Mouse (Mus musculus) megakaryocyte, embryonic 14.5 days (primary cell): ENCODE data around the gene Amn1. TPM values are rescaled to one million over a fixed set of nuclear protein-coding genes. Genes with fewer than 3 reads are reported as not detected.
A peak's percentile ranks its signal among the peaks of the same experiment; 100 is the strongest.
"Not testable (repeated sequence)": the region's sequence is repeated elsewhere in the genome, so short reads cannot be mapped to it uniquely, and the experiment has no call there.

Experiments used
- H3K27me3 ChIP-seq: replicated peaks from 2 replicates; pipeline ENCODE3; 2012; ENCODE audit warnings: inconsistent platforms
- H3K36me3 ChIP-seq: replicated peaks from 2 replicates; pipeline ENCODE3; 2012; ENCODE audit warnings: low read length, inconsistent platforms, mixed read lengths
- H3K4me1 ChIP-seq: 2 replicates; pipeline ENCODE4 v1.6.1; 2012; ENCODE audit warnings: inconsistent platforms
- H3K4me3 ChIP-seq: replicated peaks from 2 replicates; pipeline ENCODE3; 2012; ENCODE audit warnings: moderate library complexity, mild to moderate bottlenecking, inconsistent platforms
- H3K9me3 ChIP-seq: 2 replicates; pipeline ENCODE4 v1.6.1; 2012; ENCODE audit warnings: inconsistent platforms
- FLI1 ChIP-seq: IDR thresholded peaks from 2 replicates; pipeline ENCODE4 v1.6.1; 2012; ENCODE audit warnings: low read length, inconsistent platforms, mixed read lengths
- GATA1 ChIP-seq: IDR thresholded peaks from 3 replicates; pipeline ENCODE4 v1.6.1; 2012; ENCODE audit warnings: mixed read lengths, low read length, inconsistent platforms, borderline replicate concordance
- polyA plus RNA-seq: library from polyadenylated mRNA; stranded (reverse); fragments of >175 nt; gene quantifications from 2 replicates; pipeline ENCODE4 v1.2.3, GENCODE M21; 2012; ENCODE audit warnings: low replicate concordance; ENCODE audit not compliant: insufficient read depth

The Amn1 gene
- polyA plus RNA-seq, 1 experiment = 1.6 TPM

DNA sequence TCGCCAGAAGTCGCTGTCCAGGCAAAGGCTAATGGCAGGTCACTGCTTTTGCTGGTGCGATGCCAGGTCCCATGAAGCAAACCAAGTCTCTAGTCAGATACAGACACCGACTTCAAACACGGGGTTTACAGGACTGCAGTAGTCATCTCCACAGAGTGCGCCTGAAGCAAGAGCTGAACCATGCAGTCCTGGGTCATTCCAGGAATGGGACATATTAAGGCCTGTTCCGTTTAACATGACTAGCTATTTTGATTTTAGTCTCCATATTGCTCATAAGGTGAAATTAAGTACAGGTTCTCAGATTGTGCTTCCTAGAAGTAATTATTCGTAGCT, 379 bp upstream of the Amn1 start:
- TF ChIP-seq FLI1 (no peak), GATA1 (no peak)
- peaks cover 55% of the 10 kb centered on the region for H3K4me1 ChIP-seq
- H3K4me3 ChIP-seq = peak overlapping the region; percentile 95
- peaks cover 30% of the 10 kb centered on the region for H3K36me3 ChIP-seq
- peaks cover 8% of the 10 kb centered on the region; the same call in 1 of the 2 replicates for H3K9me3 ChIP-seq
- no peaks in the 10 kb centered on the region for H3K27me3 ChIP-seq

DNA sequence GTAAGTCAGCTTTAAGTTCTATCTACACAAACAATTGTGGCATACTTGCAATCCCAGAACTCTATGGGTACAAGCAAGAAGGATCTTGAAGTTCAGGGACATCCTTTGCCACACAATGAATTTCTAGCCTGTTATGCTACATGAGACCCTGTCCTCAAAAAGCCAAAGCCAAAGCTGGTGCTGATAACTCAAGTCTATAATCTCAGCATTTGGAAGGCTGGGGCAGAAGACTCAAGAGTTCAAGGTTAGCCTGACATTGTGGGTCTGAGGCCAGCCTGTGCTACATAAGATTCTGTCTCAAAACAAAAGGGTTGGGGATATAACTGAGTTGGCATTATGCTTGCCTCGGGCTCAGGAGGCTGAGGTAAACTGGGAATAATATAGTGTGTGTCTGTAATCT, 1.1 kb downstream of the Amn1 start:
- peaks cover 40% of the 10 kb centered on the region for H3K36me3 ChIP-seq
- no peaks in the 10 kb centered on the region for H3K27me3 ChIP-seq
- peak overlapping the region; percentile 95 for H3K4me3 ChIP-seq
- H3K9me3 ChIP-seq = peaks cover 7% of the 10 kb centered on the region; the same call in 1 of the 2 replicates
- peaks cover 46% of the 10 kb centered on the region for H3K4me1 ChIP-seq
- no peak for TF ChIP-seq FLI1
- no peak for TF ChIP-seq GATA1

DNA sequence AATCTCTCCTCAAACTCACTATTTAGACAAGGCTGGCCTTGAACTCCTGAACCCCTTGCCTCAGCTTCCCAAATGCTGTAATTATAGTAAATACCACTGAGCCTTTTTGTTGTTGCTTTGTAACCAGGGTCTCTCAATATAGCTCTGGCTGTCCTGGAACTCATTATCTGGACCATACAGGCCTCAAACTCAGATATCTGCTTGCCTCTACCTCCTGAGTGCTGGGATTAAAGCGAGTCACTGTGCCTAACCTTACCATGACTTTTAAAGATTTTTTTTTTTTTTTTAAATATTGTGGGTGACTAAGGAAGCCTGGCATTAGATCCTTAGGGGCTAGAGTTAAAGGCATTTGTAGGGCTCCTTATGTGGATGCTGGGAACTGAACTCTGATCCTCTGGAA, 4.5 kb downstream of the Amn1 start:
- TF ChIP-seq FLI1 (no peak), GATA1 (no peak)
- Histone ChIP-seq H3K4me3 (no peak overlapping the region), H3K4me1 (peaks cover 55% of the 10 kb centered on the region), H3K27me3 (no peaks in the 10 kb centered on the region), H3K9me3 (peaks cover under 1% of the 10 kb centered on the region; the same call in 1 of the 2 replicates), H3K36me3 (peaks cover 68% of the 10 kb centered on the region)

DNA sequence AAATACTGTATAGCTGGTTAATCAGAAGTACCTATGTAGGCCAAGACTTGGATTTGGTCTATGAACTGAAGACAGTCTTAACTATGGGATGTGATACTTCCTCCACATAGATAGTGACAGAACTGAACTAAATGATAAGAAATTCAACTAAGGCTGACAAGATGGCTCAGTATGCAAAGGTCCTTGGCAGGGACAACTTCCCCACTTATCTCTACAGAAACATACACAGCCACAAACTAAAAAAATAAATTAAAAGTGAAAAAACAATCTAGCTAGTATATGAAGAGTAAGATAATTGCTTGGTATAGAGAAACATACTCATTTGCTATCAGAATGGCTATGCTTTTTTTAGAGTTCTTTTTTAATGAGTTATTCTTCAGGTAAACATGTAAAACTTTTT, 9.4 kb downstream of the Amn1 start:
- H3K36me3 ChIP-seq = peaks cover 96% of the 10 kb centered on the region
- no peak for TF ChIP-seq GATA1
- no peak for TF ChIP-seq FLI1
- H3K4me1 ChIP-seq = peaks cover 44% of the 10 kb centered on the region
- H3K27me3 ChIP-seq = no peaks in the 10 kb centered on the region
- no peak overlapping the region for H3K4me3 ChIP-seq
- peaks cover 4% of the 10 kb centered on the region for H3K9me3 ChIP-seq

DNA sequence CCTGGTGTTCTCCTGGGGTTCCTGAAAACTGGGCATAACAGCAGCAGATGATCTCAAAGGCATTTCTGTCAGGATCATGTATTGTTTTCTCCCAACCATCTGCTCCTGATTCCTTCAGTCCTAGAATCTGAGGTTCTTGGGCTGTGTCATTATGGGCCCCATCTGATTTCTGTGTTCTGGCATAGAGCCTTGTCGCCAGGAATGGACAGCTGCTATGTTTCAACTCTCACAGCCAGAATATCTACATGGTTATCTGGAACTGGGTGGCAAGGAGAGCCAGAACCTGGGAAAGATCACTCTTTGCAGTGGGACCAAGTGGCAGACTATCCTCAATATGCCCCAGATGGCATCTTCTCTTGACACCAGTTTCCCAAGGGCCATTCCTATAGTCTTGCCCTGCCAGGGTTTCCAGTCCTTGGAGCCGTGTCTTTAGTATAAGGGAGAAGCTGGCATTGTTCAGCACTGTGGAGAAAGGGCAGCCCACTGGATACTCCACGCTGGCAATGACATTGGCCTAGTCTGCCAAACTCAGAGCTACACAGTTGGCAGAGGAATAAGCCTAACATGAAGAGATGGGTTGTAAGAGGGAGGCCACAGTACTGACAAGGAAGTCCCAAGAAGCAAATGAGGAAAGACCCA, 13.5 kb downstream of the Amn1 start:
- H3K9me3 ChIP-seq = peaks cover 4% of the 10 kb centered on the region
- no peaks in the 10 kb centered on the region for H3K27me3 ChIP-seq
- no peak for TF ChIP-seq GATA1
- TF ChIP-seq FLI1 = no peak
- peaks cover 37% of the 10 kb centered on the region for H3K4me1 ChIP-seq
- peaks cover 79% of the 10 kb centered on the region for H3K36me3 ChIP-seq
- H3K4me3 ChIP-seq = no peak overlapping the region

DNA sequence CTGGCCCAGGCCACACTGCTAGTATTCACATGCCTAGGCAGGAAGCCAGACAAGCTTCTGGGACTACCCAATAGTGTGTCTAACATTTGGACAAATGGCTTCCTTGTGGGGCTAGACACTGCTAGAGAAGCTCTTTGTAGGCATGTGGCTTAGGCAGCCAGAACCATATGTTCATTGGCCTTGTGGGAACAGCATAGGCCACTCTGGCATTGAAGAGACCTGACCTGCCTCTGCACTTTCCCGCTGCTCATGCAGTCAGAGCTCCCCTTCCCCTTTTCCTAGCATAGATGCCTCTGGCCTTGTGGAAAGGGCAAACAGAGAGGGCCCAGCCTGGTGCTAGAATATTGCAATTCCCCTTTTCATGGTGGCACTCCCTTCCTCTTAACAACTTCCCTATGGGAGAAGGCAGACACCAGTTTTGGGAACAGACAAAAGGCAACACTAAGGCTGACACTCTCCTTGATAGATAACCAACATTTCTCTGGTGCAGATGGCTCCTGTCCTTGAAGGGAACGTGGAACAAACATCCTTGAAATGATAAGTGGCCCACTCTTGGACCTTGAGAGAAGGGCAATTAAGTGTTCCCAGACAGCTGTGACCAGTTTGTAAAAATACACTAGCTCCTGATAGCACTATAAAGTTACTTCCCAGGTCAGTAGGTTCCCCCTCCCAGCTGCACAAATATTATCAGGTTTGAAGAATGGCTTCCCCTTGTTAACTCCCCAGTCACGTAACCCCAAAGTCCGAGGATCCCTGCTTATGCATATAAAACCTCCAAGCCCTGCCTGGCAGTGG, 14.5 kb downstream of the Amn1 start:
- Histone ChIP-seq H3K4me1 (peaks cover 29% of the 10 kb centered on the region), H3K27me3 (no peaks in the 10 kb centered on the region), H3K36me3 (peaks cover 77% of the 10 kb centered on the region), H3K9me3 (peaks cover 4% of the 10 kb centered on the region), H3K4me3 (no peak overlapping the region)
- TF ChIP-seq FLI1 (no peak), GATA1 (no peak)

DNA sequence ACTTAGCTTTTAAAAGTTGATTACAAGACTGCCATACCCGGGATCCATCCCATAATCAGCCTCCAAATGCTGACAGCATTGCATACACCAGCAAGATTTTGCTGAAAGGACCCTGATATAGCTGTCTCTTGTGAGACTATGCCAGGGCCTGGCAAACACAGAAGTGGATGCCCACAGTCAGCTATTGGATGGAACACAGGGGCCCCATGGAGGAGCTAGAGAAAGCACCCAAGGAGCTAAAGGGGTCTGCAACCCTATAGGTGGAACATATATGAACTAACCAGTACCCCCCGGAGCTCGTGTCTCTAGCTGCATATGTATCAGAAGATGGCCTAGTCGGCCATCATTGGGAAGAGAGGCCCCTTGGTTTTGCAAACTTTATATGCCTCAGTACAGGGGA, 18.5 kb downstream of the Amn1 start:
- not testable (repeated sequence) for H3K4me3 ChIP-seq, H3K27me3 ChIP-seq, H3K9me3 ChIP-seq
- peaks cover 70% of the 10 kb centered on the region for H3K36me3 ChIP-seq
- H3K4me1 ChIP-seq = peaks cover 14% of the 10 kb centered on the region

DNA sequence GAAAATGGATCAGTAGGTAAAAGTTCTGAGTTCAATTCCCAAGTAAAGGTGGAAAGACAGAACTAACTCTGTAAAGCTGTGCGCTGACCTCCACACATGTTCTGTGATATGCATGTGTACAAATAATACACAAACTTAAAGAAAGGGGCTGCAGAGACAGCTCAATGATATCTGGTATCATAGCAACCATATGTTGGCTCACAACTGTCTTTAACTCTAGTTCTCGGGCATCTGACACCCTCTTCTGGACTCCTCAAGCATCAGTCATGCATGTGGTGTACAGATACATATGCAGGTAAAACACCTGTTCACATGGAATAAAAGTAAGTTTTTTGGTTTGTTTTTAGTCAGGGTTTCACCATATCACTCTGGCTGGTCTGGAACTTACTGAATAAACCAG, 20.1 kb downstream of the Amn1 start:
- no peak overlapping the region for H3K4me3 ChIP-seq
- no peaks in the 10 kb centered on the region for H3K27me3 ChIP-seq
- no peaks in the 10 kb centered on the region for H3K9me3 ChIP-seq
- TF ChIP-seq GATA1 (no peak), FLI1 (no peak)
- H3K36me3 ChIP-seq = peaks cover 59% of the 10 kb centered on the region
- no peaks in the 10 kb centered on the region; the same call in 1 of the 2 replicates for H3K4me1 ChIP-seq

DNA sequence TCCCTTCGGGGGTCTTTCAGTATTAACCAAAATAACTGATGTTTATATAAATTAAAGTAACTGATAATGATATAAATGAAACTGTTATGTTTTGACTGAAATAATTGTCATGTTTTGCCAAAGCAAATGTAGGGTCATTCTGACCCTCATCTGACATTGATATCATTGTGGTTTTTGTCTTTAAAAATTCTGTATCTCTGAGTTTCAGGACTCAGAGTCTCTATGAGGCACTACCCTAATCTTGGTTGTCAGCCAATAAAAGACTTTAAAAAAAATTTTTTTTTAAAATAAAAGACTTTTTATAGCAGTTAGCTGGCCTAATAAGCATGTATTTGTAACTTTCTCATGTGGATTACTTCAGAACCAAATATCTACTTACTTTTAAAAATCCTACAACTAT, 20.8 kb downstream of the Amn1 start:
- TF ChIP-seq GATA1 (no peak), FLI1 (no peak)
- H3K4me3 ChIP-seq = no peak overlapping the region
- H3K27me3 ChIP-seq = no peaks in the 10 kb centered on the region
- peaks cover 58% of the 10 kb centered on the region for H3K36me3 ChIP-seq
- H3K9me3 ChIP-seq = no peaks in the 10 kb centered on the region
- H3K4me1 ChIP-seq = no peaks in the 10 kb centered on the region; the same call in 1 of the 2 replicates

DNA sequence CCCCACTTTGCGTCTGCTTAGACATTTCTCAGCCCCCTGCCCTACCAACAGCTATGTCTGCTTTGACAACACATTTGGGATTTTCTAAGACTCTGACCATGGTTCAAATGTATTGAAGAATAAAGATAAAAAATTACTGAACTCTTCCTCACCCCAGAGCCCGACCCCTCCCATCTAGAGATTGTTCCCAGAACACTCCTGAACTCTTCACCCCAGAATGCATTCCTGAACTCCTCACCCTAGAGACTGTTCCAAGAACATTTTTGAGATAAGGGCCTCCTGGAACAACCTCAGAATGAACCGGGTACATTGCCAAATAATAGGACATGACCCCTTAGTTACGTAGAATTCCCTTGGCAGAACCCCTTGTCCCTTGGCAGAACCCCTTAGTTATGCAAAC, 21.5 kb downstream of the Amn1 start:
- H3K9me3 ChIP-seq, H3K4me1 ChIP-seq, H3K4me3 ChIP-seq, H3K27me3 ChIP-seq: not testable (repeated sequence)
- H3K36me3 ChIP-seq = peaks cover 64% of the 10 kb centered on the region
